Mouse (Mus musculus): ENCODE measurements around the gene A3galt2.

DNA sequence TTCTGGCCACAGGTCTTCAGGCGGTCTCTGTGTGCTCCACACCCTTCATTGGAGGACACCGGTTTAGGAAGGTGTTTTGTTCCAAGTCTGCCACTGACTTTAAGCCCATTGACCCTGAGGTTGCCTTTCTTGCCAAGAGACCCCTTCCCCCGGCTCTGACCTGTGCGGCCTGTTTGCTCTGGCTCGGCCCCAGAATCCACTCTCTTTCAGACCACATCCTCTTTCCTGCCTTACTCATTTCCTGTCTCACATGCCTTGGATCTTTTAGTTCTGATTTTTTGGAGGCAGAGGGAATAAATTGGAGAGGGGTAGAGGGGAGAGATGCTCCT, 25.5 kb upstream of the A3galt2 start:
- TF ChIP-seq CTCF (IDR thresholded peaks at IDR 0.05; ENCODE audit: extremely low read depth, insufficient read length, insufficient replicate concordance, low read depth, low read length) (no peak), POLR2A (IDR thresholded peaks at IDR 0.05; ENCODE audit: low read depth, low read length) (no peak)
